Mouse (Mus musculus) midbrain, embryonic 12.5 days (tissue): ENCODE measurements around the gene Wnt7b. TPM values are rescaled to one million over a fixed set of nuclear protein-coding genes. Genes with fewer than 3 reads are reported as not detected.
A peak's percentile ranks its signal among the peaks of the same experiment; 100 is the strongest.

Source experiments
- ATAC-seq: fragments of 200-750 bp; cut with Nextera tagmentation; 2 replicates; pipeline ENCODE4 v1.8.0; 2017; ENCODE audit warnings: low read depth, moderate TSS enrichment, moderate library complexity; ENCODE audit not compliant: low FRiP score
- H3K27ac ChIP-seq: fragments of 300-500 bp; sonication (generic); replicated peaks from 2 replicates; pipeline ENCODE4 v1.5.1; 2016; ENCODE audit warnings: mild to moderate bottlenecking
- H3K27me3 ChIP-seq: fragments of 300-500 bp; sonication (generic); 2 replicates; pipeline ENCODE4 v1.6.1; 2016; ENCODE audit warnings: mild to moderate bottlenecking
- H3K36me3 ChIP-seq: fragments of 300-500 bp; sonication (generic); 2 replicates; pipeline ENCODE4 v1.6.1; 2016
- H3K4me1 ChIP-seq: fragments of 300-500 bp; sonication (generic); 2 replicates; pipeline ENCODE4 v1.6.1; 2016
- H3K4me2 ChIP-seq: fragments of 300-500 bp; sonication (generic); replicated peaks from 2 replicates; pipeline ENCODE4 v1.6.1; 2016; ENCODE audit warnings: mild to moderate bottlenecking, moderate library complexity
- H3K4me3 ChIP-seq: fragments of 300-500 bp; sonication (generic); 2 replicates; pipeline ENCODE4 v1.5.1; 2016; ENCODE audit warnings: mild to moderate bottlenecking
- H3K9ac ChIP-seq: fragments of 300-500 bp; sonication (generic); replicated peaks from 2 replicates; pipeline ENCODE4 v1.6.1; 2016; ENCODE audit warnings: mild to moderate bottlenecking, moderate library complexity
- H3K9me3 ChIP-seq: fragments of 300-500 bp; sonication (generic); 2 replicates; pipeline ENCODE4 v1.6.1; 2016; ENCODE audit warnings: mild to moderate bottlenecking
- WGBS: fragments of 180-500 bp; shearing (Covaris S2); methylation state at CpG from one replicate; pipeline ENCODE4 v1.1.7; 2016; 5-methylcytosine and 5-hydroxymethylcytosine counted together
- polyA plus RNA-seq: library from polyadenylated mRNA; unstranded; fragments of >200 nt; fragmentation: Nextera tagmentation; extraction: Ambion mirVana; gene quantifications from 2 replicates; pipeline ENCODE4 v1.2.1, GENCODE M21; 2016

Wnt7b gene
- polyA plus RNA-seq, 1 experiment from 2014 or later = 68.3 TPM

GRCm38 (mm10) chr15:85610618-85611218 is 28.4 kb upstream of the Wnt7b start:
- peaks cover 20% of the 10 kb centered on the region for H3K4me1 ChIP-seq
- 0 out of 2 replicates have a peak overlapping the region, but pooled peaks have one; percentile 30 for H3K27ac ChIP-seq
- no peak overlapping the region for H3K9ac ChIP-seq
- no peak overlapping the region for H3K4me2 ChIP-seq
- no peaks in the 10 kb centered on the region for H3K9me3 ChIP-seq
- H3K4me3 ChIP-seq = no peak overlapping the region
- peaks cover 48% of the 10 kb centered on the region for H3K27me3 ChIP-seq
- WGBS = 68% methylated on average over 8 of the region's 8 CpGs
- ATAC-seq = peak; percentile 53
- H3K36me3 ChIP-seq = no peaks in the 10 kb centered on the region

- Histone ChIP-seq H3K9me3 (no peaks in the 10 kb centered on the region), H3K4me3 (no peak overlapping the region), H3K36me3 (no peaks in the 10 kb centered on the region), H3K4me2 (no peak overlapping the region), H3K9ac (no peak overlapping the region), H3K27ac (no peak overlapping the region), H3K27me3 (peaks cover 42% of the 10 kb centered on the region), H3K4me1 (peaks cover 15% of the 10 kb centered on the region)
- peak; percentile 41; the same call in 1 of the 2 replicates for ATAC-seq
- WGBS = 67% methylated on average over 5 of the region's 5 CpGs
These were observed 27.8 kb upstream of the Wnt7b start for GRCm38 (mm10) chr15:85610120-85610519.

- Histone ChIP-seq H3K4me2 (no peak overlapping the region), H3K27me3 (peaks cover 39% of the 10 kb centered on the region), H3K4me3 (no peak overlapping the region), H3K36me3 (no peaks in the 10 kb centered on the region), H3K9me3 (no peaks in the 10 kb centered on the region), H3K4me1 (peaks cover 15% of the 10 kb centered on the region), H3K27ac (no peak overlapping the region), H3K9ac (no peak overlapping the region)
- ATAC-seq = no peak
- 79% methylated on average over 5 of the region's 5 CpGs for WGBS
These were observed 27.2 kb upstream of the Wnt7b start for GRCm38 (mm10) chr15:85609266-85610004.

- Histone ChIP-seq H3K27me3 (peaks cover 28% of the 10 kb centered on the region), H3K9ac (no peak overlapping the region), H3K27ac (no peak overlapping the region), H3K9me3 (no peaks in the 10 kb centered on the region), H3K36me3 (no peaks in the 10 kb centered on the region), H3K4me1 (peaks cover 5% of the 10 kb centered on the region), H3K4me3 (no peak overlapping the region), H3K4me2 (no peak overlapping the region)
- WGBS = 71% methylated on average over 17 of the region's 17 CpGs
- ATAC-seq = no peak
These were observed 23.8 kb upstream of the Wnt7b start for GRCm38 (mm10) chr15:85605962-85606610.

- no peaks in the 10 kb centered on the region for H3K36me3 ChIP-seq
- WGBS = 92% methylated on average over 8 of the region's 8 CpGs
- no peaks in the 10 kb centered on the region for H3K9me3 ChIP-seq
These were observed 22.7 kb upstream of the Wnt7b start for GRCm38 (mm10) chr15:85604938-85605337.

GRCm38 (mm10) chr15:85604507-85604906 is 22.2 kb upstream of the Wnt7b start:
- Histone ChIP-seq H3K27me3 (peaks cover 37% of the 10 kb centered on the region), H3K27ac (no peak overlapping the region), H3K4me1 (peaks cover 8% of the 10 kb centered on the region), H3K4me3 (no peak overlapping the region), H3K36me3 (no peaks in the 10 kb centered on the region), H3K4me2 (no peak overlapping the region), H3K9me3 (no peaks in the 10 kb centered on the region), H3K9ac (no peak overlapping the region)
- ATAC-seq = no peak
- WGBS = 77% methylated on average over 4 of the region's 4 CpGs

More at GRCm38 (mm10) chr15:85604938-85605337, 22.7 kb upstream of the Wnt7b start:
- no peak for ATAC-seq
- H3K27ac ChIP-seq = no peak overlapping the region
- H3K4me3 ChIP-seq = no peak overlapping the region
- no peak overlapping the region for H3K9ac ChIP-seq
- peaks cover 8% of the 10 kb centered on the region for H3K4me1 ChIP-seq
- peaks cover 33% of the 10 kb centered on the region for H3K27me3 ChIP-seq
- no peak overlapping the region for H3K4me2 ChIP-seq

- WGBS = 66% methylated on average over 5 of the region's 5 CpGs
- H3K27ac ChIP-seq = no peak overlapping the region
- H3K4me1 ChIP-seq = peaks cover 8% of the 10 kb centered on the region
- H3K4me3 ChIP-seq = no peak overlapping the region
- no peak overlapping the region for H3K4me2 ChIP-seq
- H3K9me3 ChIP-seq = no peaks in the 10 kb centered on the region
- H3K27me3 ChIP-seq = peaks cover 36% of the 10 kb centered on the region
- H3K9ac ChIP-seq = no peak overlapping the region
- no peaks in the 10 kb centered on the region for H3K36me3 ChIP-seq
- ATAC-seq = no peak
These were observed 21.1 kb upstream of the Wnt7b start for GRCm38 (mm10) chr15:85603422-85603821.

GRCm38 (mm10) chr15:85602733-85603132 is 20.5 kb upstream of the Wnt7b start:
- WGBS = 84% methylated on average over 6 of the region's 6 CpGs
- peaks cover 8% of the 10 kb centered on the region for H3K4me1 ChIP-seq
- H3K36me3 ChIP-seq = no peaks in the 10 kb centered on the region
- H3K4me3 ChIP-seq = no peak overlapping the region
- H3K27me3 ChIP-seq = peaks cover 35% of the 10 kb centered on the region
- no peak overlapping the region for H3K4me2 ChIP-seq
- H3K27ac ChIP-seq = no peak overlapping the region
- ATAC-seq = no peak
- no peak overlapping the region for H3K9ac ChIP-seq
- no peaks in the 10 kb centered on the region for H3K9me3 ChIP-seq

- ATAC-seq = no peak
These were observed 19.7 kb upstream of the Wnt7b start for GRCm38 (mm10) chr15:85602021-85602420.

GRCm38 (mm10) chr15:85601202-85601601 is 18.9 kb upstream of the Wnt7b start:
- no peak for ATAC-seq
- H3K4me3 ChIP-seq = no peak overlapping the region
- H3K27ac ChIP-seq = no peak overlapping the region
- H3K9ac ChIP-seq = no peak overlapping the region
- no peak overlapping the region for H3K4me2 ChIP-seq
- peaks cover 35% of the 10 kb centered on the region for H3K27me3 ChIP-seq
- 75% methylated on average over 4 of the region's 4 CpGs for WGBS
- no peaks in the 10 kb centered on the region for H3K9me3 ChIP-seq
- no peaks in the 10 kb centered on the region for H3K36me3 ChIP-seq
- peaks cover 8% of the 10 kb centered on the region for H3K4me1 ChIP-seq

More at GRCm38 (mm10) chr15:85602021-85602420, 19.7 kb upstream of the Wnt7b start:
- no peak overlapping the region for H3K4me3 ChIP-seq
- peaks cover 8% of the 10 kb centered on the region for H3K4me1 ChIP-seq
- no peak overlapping the region for H3K9ac ChIP-seq
- H3K36me3 ChIP-seq = no peaks in the 10 kb centered on the region
- H3K27me3 ChIP-seq = peaks cover 35% of the 10 kb centered on the region
- no peak overlapping the region for H3K4me2 ChIP-seq
- WGBS = 90% methylated on average over 5 of the region's 5 CpGs
- H3K27ac ChIP-seq = no peak overlapping the region
- no peaks in the 10 kb centered on the region for H3K9me3 ChIP-seq

- no peak overlapping the region for H3K27ac ChIP-seq
- H3K4me3 ChIP-seq = no peak overlapping the region
- H3K36me3 ChIP-seq = no peaks in the 10 kb centered on the region
- H3K9ac ChIP-seq = no peak overlapping the region
- no peak overlapping the region for H3K4me2 ChIP-seq
- H3K4me1 ChIP-seq = peaks cover 8% of the 10 kb centered on the region
- H3K9me3 ChIP-seq = no peaks in the 10 kb centered on the region
- H3K27me3 ChIP-seq = peaks cover 38% of the 10 kb centered on the region
- 68% methylated on average over 7 of the region's 7 CpGs for WGBS
- ATAC-seq = no peak
These were observed 18.4 kb upstream of the Wnt7b start for GRCm38 (mm10) chr15:85600696-85601094.
